Comparison of ENCODE assay signal across 18 mouse cellular contexts in the genomic region with DNA sequence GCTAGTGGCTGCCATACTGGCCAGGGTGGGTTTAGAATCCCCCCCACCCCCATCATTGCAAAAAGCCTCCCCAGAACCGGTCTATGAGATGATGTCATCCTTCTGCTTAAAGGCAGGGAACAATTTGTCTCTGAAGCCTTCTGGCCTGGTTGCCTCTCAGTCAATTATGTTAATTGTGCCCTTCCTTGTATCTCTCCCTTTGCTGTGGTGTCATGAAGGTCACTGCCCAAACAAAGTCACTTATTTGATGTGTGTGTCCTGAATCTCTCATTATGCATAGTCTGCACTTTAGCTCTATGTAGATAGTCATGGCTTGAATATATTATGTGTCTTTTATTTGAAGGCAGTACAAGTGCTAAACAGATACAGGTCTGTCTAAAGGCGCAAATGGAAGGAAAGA.
"Had no signal": no experiment of that assay in that cellular context is flagged by ENCODE, and none has a peak within 500 bp of the region (broad histone marks: within the 10 kb centered on the region; RNA-seq: fewer than 3 reads in every experiment).

No protein-coding gene starts in this region.

- H3K9me3 ChIP-seq: limb, embryonic 12.5 days; liver, embryonic 13.5 days; lung, embryonic 15.5 days; neural tube, embryonic 13.5 days had no signal

- ATAC-seq: liver, postnatal 0 days had no signal

- DNase-seq: kidney, adult 9 months; kidney, postnatal 4 days; liver; liver, embryonic 13.5 days; liver, postnatal 0 days; lung, postnatal 14 days; midbrain, embryonic 14.5 days; right cerebral cortex, postnatal 4 days; spleen, adult 18-20 months; thymus, adult 18-20 months; thymus, postnatal 14 days had no signal

- H3K9ac ChIP-seq: limb, embryonic 12.5 days; liver, embryonic 13.5 days; liver, postnatal 0 days; lung, embryonic 15.5 days; neural tube, embryonic 13.5 days had no signal

- H3K27me3 ChIP-seq: limb, embryonic 12.5 days; liver, embryonic 13.5 days; lung, embryonic 15.5 days; megakaryocyte, embryonic 14.5 days; neural tube, embryonic 13.5 days had no signal

- H3K36me3 ChIP-seq: limb, embryonic 12.5 days; liver, embryonic 13.5 days; lung, embryonic 15.5 days; neural tube, embryonic 13.5 days had no signal

- H3K27ac ChIP-seq: kidney, postnatal 0 days; layer of hippocampus, adult 2 months; limb, embryonic 12.5 days; liver, embryonic 13.5 days; lung, embryonic 15.5 days; macrophage; neural tube, embryonic 13.5 days had no signal

- H3K4me3 ChIP-seq: layer of hippocampus, adult 2 months; limb, embryonic 12.5 days; liver, embryonic 13.5 days; lung, embryonic 15.5 days; megakaryocyte, embryonic 14.5 days; neural tube, embryonic 13.5 days had no signal

- H3K4me1 ChIP-seq: liver, embryonic 13.5 days; megakaryocyte, embryonic 14.5 days had no signal

- H3K4me2 ChIP-seq: limb, embryonic 12.5 days; liver, embryonic 13.5 days; lung, embryonic 15.5 days; neural tube, embryonic 13.5 days had no signal
